Mouse (Mus musculus): ENCODE measurements around the gene Cdh5. TPM values are rescaled to one million over a fixed set of nuclear protein-coding genes. Genes with fewer than 3 reads are reported as not detected.

Cdh5 gene
- total RNA-seq, 2 experiments from 2014 or later = 134 to 136 TPM

GRCm38 (mm10) chr8:104127160-104127883, 25.9 kb downstream of the Cdh5 start:
- peak; percentile 34 for DNase-seq
- intact Hi-C loops (cut with DNase I; ENCODE audit: low total_unique reads) = no loop called here

- intact Hi-C loops (cut with DNase I; ENCODE audit: low total_unique reads) = no loop called here
- DNase-seq = no peak
These were observed 29.5 kb downstream of the Cdh5 start for GRCm38 (mm10) chr8:104130916-104131315.

- intact Hi-C loops (cut with DNase I; ENCODE audit: low total_unique reads) = no loop called here
- no peak for DNase-seq
These were observed 30.1 kb downstream of the Cdh5 start for GRCm38 (mm10) chr8:104131414-104131975.

DNA sequence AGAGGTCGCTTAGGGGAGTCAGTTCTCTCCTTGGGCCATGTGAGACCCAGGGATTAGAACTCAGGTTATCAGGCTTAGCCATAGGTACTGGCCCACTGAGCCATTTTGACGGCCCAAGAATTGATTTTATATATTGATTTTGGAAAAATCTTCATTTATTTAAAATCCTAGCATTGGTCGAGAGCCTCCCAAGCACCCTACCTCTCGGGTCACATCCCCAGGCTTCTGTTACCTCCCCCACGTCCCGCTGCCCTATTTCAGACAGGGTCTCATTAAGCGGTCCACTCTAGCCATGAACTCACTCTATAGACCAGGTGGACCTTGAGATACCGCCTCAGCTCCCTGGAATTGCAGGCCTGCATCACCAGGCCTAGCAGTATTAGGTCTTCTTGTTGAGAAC, 33.1 kb downstream of the Cdh5 start:
- no peak for DNase-seq
- intact Hi-C loops (cut with DNase I; ENCODE audit: low total_unique reads) = no loop called here

- intact Hi-C loops (cut with DNase I; ENCODE audit: low total_unique reads) = no loop called here
- DNase-seq = no peak
These were observed 34.9 kb downstream of the Cdh5 start for GRCm38 (mm10) chr8:104136277-104136676.

DNA sequence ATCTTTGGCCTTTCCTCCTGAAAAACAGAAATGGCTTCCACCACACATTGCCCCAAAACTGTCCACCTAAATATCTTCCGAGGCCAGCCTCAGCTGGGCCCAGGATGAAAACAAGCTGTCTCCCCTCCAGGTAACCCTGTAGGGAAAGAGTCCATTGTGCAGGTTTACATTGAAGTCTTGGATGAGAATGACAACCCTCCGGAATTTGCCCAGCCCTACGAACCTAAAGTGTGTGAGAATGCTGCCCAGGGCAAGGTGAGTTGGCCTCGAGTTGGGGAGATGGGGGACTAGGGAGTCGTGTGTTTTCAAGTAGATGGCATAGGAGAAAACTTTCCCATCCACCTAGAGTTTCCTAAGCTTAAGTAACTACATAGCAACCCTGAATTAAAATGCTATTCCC, 36.2 kb downstream of the Cdh5 start:
- no peak for DNase-seq
- intact Hi-C loops (cut with DNase I; ENCODE audit: low total_unique reads) = no loop called here

DNA sequence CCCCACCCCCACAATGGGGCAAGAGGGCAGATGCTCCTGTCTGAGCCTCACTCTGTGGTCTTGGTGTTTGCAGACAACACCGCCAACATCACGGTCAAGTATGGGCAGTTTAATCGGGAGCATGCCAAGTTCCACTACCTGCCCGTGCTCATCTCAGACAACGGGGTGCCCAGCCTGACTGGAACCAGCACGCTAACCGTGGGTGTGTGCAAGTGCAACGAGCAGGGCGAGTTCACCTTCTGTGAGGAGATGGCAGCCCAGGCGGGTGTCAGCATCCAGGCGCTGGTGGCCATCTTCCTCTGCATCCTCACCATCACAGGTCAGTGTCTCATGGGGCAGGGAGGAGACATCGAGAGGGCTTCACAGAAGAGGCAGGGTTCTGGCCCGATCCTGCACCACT, 39.2 kb downstream of the Cdh5 start:
- intact Hi-C loops (cut with DNase I; ENCODE audit: low total_unique reads) = loop anchor here (5.0 kb wide), 1 partner anchor 38 kb away; the partner anchor contains the start of gene Cdh5
- no peak for DNase-seq

DNA sequence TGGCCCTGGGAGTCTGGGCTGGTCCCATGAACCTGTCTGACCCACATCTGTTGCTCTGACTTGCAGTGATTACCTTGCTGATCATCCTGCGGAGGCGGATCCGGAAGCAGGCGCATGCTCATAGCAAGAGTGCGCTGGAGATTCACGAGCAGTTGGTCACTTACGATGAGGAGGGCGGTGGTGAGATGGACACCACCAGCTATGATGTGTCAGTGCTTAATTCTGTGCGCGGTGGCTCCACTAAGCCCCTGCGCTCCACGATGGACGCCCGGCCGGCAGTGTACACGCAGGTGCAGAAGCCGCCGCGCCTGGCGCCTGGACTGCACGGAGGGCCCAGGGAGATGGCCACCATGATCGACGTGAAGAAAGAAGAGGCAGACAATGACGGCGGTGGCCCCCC, 41.0 kb downstream of the Cdh5 start:
- no peak for DNase-seq
- intact Hi-C loops (cut with DNase I; ENCODE audit: low total_unique reads) = loop anchor here (5.0 kb wide), 1 partner anchor 40 kb away; the partner anchor contains the start of gene Cdh5

- intact Hi-C loops (cut with DNase I; ENCODE audit: low total_unique reads) = loop anchor here (5.0 kb wide), 1 partner anchor 41 kb away; the partner anchor contains the start of gene Cdh5
- DNase-seq = no peak
These were observed 42.0 kb downstream of the Cdh5 start for GRCm38 (mm10) chr8:104143379-104143778.

DNA sequence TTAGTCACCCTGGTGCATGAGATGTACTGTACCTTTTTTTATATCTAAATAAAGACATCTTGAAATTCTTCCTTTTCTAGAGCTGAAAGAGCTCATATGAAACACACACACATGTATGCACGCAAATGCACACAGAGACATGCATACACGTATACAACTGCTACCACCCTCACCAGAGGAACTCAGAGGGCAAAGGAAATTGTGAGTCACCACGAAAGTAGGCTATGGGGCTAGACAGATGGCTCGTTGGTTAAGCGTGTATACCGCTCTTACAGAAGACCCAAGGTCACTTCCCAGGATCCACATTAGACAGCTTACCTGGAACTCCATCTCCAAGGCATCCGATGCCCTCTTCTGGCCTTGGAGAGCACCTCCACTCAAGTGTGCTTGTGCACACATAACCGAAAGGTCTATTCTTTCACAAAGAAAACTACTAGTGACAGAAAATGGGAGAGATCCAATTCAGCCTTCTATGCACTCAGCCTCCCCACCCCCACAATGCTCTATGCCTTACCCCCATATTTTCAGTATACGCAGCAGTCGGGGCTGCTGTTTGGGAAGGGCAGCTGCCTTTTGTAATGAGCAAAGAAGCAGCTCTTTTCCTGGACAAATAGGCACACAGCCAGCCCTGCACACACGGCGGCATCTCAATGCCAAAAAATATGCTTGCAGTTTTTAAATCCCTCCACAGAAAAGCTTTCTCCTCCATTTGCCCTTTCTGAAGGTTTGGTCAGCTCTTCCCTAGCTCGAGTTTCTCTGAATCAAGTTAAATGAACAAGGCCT, 43.2 kb downstream of the Cdh5 start:
- intact Hi-C loops (cut with DNase I; ENCODE audit: low total_unique reads) = loop anchor here (5.0 kb wide), 3 partner anchors 42 to 198 kb away; partner anchors contain the start of gene Cdh5
- DNase-seq = no peak

DNA sequence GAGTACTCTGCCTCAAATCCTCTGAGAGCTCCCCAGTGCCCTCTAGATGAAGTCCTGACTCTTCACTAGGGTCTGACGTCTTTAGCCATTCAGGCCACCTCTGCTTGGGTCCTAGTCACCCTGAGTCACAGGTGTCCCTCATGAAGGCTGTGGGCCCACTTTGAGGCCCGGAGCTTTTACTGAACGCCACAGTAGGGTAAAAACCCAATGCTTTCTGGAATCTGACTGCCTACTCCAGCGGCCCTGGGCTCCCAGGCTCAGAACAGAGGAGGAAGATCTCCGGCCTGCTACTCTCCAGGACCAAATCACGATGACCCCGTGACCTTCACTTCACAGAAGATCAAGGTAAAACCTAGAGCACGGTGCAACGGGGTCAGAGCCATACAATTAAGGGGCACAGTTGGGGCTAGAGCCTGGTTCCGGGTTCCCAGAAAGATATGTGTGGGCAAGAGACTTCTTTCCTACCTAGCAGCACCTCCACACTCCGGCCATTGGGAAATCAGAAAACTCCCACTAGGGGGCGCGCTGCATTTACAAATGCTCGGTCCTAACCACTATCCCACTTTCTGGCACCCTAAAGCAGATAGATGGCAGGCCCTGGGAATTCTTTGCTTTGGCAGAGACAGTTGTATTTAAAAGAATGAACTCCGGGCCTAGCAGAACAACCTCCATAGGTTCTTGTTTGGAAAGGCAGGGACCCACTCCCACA, 44.7 kb downstream of the Cdh5 start:
- peak; percentile 81 for DNase-seq
- intact Hi-C loops (cut with DNase I; ENCODE audit: low total_unique reads) = loop anchor here (5.0 kb wide), 2 partner anchors 71 to 196 kb away; no protein-coding TSS in a partner anchor

DNA sequence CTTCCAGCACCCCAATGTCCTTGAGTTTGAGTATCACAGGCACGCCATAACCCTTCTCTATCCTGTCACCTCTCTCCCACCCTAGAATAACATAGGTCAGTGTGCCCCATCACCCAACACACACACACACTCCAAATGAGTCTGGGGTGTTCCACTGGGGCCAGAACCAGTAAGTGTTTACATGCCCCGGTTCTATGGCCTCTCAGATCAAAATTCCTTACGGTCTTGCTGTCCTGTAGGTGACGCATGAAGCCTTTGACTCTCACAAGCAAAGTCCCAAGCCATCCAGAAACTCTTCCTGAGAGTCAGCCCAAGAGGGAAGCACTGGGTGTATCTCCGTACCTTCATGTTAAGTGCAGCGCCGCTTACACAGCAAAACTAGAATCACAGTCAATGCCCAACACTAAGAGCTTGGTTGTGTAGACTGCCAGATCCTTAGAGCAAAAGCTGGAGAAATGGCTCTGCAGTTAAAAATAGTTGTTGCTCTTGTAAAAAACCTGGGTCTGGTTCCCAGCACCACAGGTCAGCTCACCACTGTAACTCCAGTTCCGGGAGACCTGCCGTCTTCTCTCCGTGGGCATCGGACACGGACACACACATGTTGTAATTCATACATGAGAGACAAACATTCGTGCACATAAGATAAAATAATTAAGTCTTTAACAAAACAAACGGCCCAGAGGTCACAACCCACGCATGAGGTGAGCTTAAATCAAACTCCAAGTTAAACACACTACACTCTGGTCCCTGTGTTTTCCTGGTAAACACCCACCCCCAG, 45.5 kb downstream of the Cdh5 start:
- no peak for DNase-seq
- intact Hi-C loops (cut with DNase I; ENCODE audit: low total_unique reads) = loop anchor here (5.0 kb wide), 2 partner anchors 70 to 195 kb away; no protein-coding TSS in a partner anchor

DNA sequence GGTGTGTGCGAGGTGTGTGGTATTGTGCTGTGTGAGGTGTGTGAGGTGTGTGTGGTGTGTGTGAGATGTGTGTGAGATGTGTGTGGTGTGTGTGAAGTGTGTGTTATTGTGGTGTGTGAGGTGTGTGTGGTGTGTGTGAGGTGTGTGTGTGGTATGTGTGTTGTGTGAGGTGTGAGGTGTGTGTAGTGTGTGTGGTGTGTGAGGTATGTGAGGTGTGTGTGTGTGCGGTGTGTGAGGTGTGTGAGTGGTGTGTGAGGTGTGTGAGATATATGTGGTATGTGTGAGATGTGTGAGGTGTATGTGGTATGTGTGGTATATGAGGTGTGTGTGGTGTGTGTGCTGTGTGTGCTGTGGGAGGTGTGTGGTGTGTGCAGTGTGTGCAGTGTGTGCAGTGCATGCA, 46.5 kb downstream of the Cdh5 start:
- intact Hi-C loops (cut with DNase I; ENCODE audit: low total_unique reads) = loop anchor here (5.0 kb wide), 2 partner anchors 69 to 194 kb away; no protein-coding TSS in a partner anchor
- no peak for DNase-seq

DNA sequence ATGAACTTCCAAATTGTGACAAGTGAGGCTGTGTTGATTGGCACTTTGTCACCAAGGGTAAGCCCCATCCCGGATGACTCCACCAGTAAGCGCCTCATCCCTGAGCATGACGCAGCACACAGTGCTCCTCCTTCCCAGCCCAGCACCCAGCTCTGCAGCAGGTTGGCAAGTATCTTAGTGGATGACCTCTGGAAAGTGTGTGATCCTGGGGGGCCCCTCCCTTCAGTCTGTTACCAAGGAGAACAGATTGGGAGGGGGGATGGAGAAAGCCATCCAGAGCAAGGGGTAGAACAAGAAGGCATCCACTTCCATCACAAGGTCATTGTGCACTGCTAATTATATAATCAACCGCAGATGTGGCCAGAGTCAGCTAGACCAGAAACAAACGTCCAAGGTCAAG, 59.3 kb downstream of the Cdh5 start:
- intact Hi-C loops (cut with DNase I; ENCODE audit: low total_unique reads) = loop anchor here (5.0 kb wide), 1 partner anchor 57 kb away; no protein-coding TSS in a partner anchor
- no peak for DNase-seq

DNA sequence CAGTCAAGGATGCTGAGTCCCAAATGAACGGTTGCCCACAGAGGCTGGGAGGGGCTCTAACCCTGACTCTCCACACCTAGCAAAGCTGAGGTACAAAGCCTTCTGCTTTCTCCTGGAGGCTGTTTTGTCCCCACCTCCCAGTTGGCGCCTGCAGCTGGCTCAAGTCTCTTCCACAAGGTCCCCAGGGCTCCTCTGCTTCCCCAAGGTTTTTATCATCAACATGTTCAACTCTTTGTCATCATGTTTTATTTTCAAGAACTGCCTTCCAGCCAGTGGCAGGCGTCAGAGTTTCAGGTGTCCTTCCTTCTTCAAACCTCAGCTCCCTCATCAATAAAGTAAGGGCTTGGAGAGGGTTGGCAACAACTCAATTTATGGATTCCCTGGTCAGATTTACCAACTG, 68.0 kb downstream of the Cdh5 start:
- DNase-seq = no peak
- intact Hi-C loops (cut with DNase I; ENCODE audit: low total_unique reads) = no loop called here

DNA sequence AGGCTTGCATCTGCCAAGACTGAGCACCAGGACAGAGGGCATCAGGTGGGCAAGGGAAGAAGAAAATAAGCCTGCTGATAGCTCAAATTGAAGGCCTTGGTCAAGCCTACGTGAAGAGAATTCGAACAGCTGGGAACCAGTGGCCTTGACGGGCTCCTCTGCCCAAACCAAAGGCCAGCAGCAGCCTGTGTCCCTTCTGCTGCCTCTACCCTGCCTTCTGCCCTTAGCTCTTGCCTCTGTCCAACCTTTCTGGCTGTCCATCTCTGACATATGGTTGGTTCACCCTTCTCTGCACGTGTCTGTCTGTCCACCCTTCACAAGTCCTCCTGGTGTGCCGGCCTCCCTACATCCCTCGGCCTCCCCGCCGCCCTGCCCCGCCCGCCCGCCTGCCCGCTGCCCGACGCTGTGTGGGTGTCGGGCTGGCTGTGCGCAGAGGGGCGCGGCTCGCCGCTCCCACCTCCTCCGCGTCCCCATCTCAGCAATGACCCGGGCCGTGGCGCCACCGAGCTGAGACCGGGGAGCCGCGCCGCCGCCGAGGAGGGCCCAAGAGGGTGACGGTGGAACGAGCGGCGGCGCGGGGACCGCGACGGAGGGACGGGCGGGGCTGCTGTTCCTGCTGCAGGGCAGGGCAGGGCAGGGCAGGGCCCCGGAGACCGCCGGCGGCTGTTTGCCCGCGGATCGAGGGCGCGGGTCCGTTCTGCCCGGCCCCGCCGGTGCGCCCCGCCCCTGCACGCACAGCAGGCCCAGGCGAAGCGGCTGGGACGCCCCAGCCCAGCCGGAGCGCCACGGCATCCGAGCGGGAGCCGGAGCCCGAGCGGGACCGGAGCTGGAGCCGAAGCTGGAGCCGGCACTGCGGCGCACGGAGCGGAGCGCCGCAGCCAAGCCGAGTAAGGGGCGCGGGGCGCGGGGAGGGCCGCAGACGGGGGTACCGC, 69.0 kb downstream of the Cdh5 start, which contains the start of gene Bean1:
Bean1 (plus strand) TSS at position 325 of the 932 bp plus-strand sequence.
- intact Hi-C loops (cut with DNase I; ENCODE audit: low total_unique reads) = no loop called here
- peak; percentile 56 for DNase-seq

DNA sequence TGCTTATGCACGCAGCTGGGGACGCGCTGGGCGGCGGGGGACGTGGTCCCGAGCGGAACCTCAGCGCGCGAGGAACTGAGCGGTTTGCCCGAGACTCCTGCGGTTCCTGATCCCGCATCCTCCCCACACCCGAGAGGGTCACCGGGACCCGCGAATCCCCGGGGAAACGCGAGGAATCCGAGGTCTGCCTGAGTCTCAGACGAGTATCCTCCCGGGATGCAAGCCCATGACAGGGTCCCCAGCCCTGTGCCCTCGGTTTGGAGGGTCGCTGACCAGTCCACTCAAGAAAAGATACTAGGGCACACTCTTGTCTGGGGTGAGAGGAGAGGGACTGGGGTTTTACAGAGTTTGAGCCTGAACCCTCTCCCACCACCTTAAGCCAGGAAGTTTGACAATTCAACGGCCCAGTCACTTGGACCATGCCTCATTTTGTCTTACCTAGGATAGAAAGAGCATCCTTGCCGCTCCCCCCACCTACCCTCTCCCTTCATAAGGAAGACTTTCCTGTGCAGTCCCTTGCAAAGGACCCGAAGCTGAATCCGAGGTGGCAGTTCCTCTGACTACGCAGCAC, 69.7 kb downstream of the Cdh5 start:
- intact Hi-C loops (cut with DNase I; ENCODE audit: low total_unique reads) = no loop called here
- no peak for DNase-seq
